Mouse (Mus musculus) ES-E14 (cell line): ENCODE data around the gene Hist1h2ak. TPM values are rescaled to one million over a fixed set of nuclear protein-coding genes. Genes with fewer than 3 reads are reported as not detected.

Source experiments
- DNase-seq: peaks from one replicate; pipeline ENCODE4 v3.0.0-alpha.2; 2013; ENCODE audit warnings: low read depth, low spot score
- H3K27ac ChIP-seq: 2 replicates; pipeline ENCODE4 v1.5.1; 2012; ENCODE audit warnings: low read depth, mild to moderate bottlenecking, low read length, moderate library complexity, mixed read lengths; ENCODE audit not compliant: poor library complexity, insufficient read depth, severe bottlenecking
- H3K36me3 ChIP-seq: 2 replicates; pipeline ENCODE4 v1.6.1; 2012; ENCODE audit warnings: mild to moderate bottlenecking, low read length, moderate library complexity, mixed read lengths; ENCODE audit not compliant: control insufficient read depth, poor library complexity, insufficient read depth, severe bottlenecking
- H3K4me1 ChIP-seq, 2 experiments: fragments of 150-350 bp in 1 of 2; sonication (generic) in 1 of 2; 2 replicates each; pipeline ENCODE4 v1.6.1; 2012; ENCODE audit warnings: low read length in 2 of 2, mild to moderate bottlenecking in 1 of 2, mixed read lengths in 1 of 2; ENCODE audit not compliant: control insufficient read depth in 2 of 2, insufficient read depth in 2 of 2, poor library complexity in 1 of 2
- H3K4me3 ChIP-seq, 2 experiments: fragments of 150-350 bp in 1 of 2; sonication (generic) in 1 of 2; 2 replicates each; pipeline ENCODE4 v1.5.1; 2012; ENCODE audit warnings: low read length in 2 of 2, low read depth in 1 of 2, mild to moderate bottlenecking in 1 of 2, mixed read lengths in 1 of 2; ENCODE audit not compliant: insufficient read depth in 1 of 2, poor library complexity in 1 of 2, severe bottlenecking in 1 of 2
- H3K9ac ChIP-seq: 2 replicates; pipeline ENCODE4 v1.6.1; 2012; ENCODE audit warnings: low read depth, mild to moderate bottlenecking, low read length, mixed read lengths; ENCODE audit not compliant: poor library complexity, insufficient read depth, severe bottlenecking
- H3K9me3 ChIP-seq: fragments of 150-350 bp; sonication (generic); 2 replicates; pipeline ENCODE4 v1.6.1; 2012; ENCODE audit warnings: low read depth, mild to moderate bottlenecking, low read length; ENCODE audit not compliant: control insufficient read depth, insufficient read depth
- CHD2 ChIP-seq: IDR thresholded peaks from 2 replicates; pipeline ENCODE4 v1.6.1; 2014; ENCODE audit warnings: mild to moderate bottlenecking, low read depth, low read length, inconsistent platforms
- HCFC1 ChIP-seq: IDR thresholded peaks from 2 replicates; pipeline ENCODE4 v1.6.1; 2012; ENCODE audit warnings: low read length, inconsistent platforms, borderline replicate concordance; ENCODE audit not compliant: insufficient read depth
- MAFK ChIP-seq: IDR thresholded peaks from 2 replicates; pipeline ENCODE4 v1.6.1; 2014; ENCODE audit warnings: mild to moderate bottlenecking, low read depth, low read length, inconsistent platforms; ENCODE audit not compliant: insufficient read depth
- ZC3H11A ChIP-seq: IDR thresholded peaks from 2 replicates; pipeline ENCODE4 v1.6.1; 2012; ENCODE audit warnings: low read depth, mild to moderate bottlenecking, inconsistent platforms, low read length, borderline replicate concordance
- ZNF384 ChIP-seq: IDR thresholded peaks from 2 replicates; pipeline ENCODE4 v1.6.1; 2012; ENCODE audit warnings: low read depth, low read length, inconsistent platforms
- in situ Hi-C, 2 experiments: fragments of 600-800 bp; cut with MboI; formaldehyde crosslinking; loops; one replicate each; pipeline ENCODE4 v1.15.1; 2025; ENCODE audit warnings: low sequenced_read_pairs in 2 of 2, inconsistent platforms in 1 of 2; ENCODE audit not compliant: unreplicated experiment in 2 of 2
- total RNA-seq: library from RNA; depleted of rRNA; stranded (reverse); fragments of 300-350 nt; gene quantifications from 2 replicates; pipeline ENCODE4 v1.2.3, GENCODE M21; 2012

Hist1h2ak gene
- total RNA-seq, 1 experiment: 1,029 TPM

- Histone ChIP-seq H3K4me1 (0 out of 4 replicates have a peak, but pooled peaks cover 0 to under 1% of the 10 kb centered on the region in 2 experiments), H3K9me3 (no peaks in the 10 kb centered on the region), H3K9ac (peak overlapping the region; percentile 80), H3K36me3 (no peaks in the 10 kb centered on the region), H3K4me3 (peak overlapping the region; percentile 56 to 68), H3K27ac (peak overlapping the region; percentile 85)
- no peak for TF ChIP-seq HCFC1
- no peak for TF ChIP-seq CHD2
- no peak for TF ChIP-seq ZNF384
- TF ChIP-seq ZC3H11A: no peak
- no peak for TF ChIP-seq MAFK
- in situ Hi-C loops: no loop called here
- DNase-seq: no peak
Measured at GRCm38 (mm10) chr13:21753051-21753523, 540 bp downstream of the Hist1h2ak start.

GRCm38 (mm10) chr13:21752356-21752755, 1.3 kb downstream of the Hist1h2ak start:
- Histone ChIP-seq H3K9ac (peak overlapping the region; percentile 59; the same call in 1 of the 2 replicates), H3K9me3 (no peaks in the 10 kb centered on the region), H3K4me1 (0 out of 4 replicates have a peak, but pooled peaks cover 0 to 2% of the 10 kb centered on the region in 2 experiments), H3K4me3 (no peak overlapping the region), H3K27ac (no peak overlapping the region; the same call in 1 of the 2 replicates), H3K36me3 (no peaks in the 10 kb centered on the region)
- TF ChIP-seq CHD2 (no peak), MAFK (no peak), HCFC1 (no peak), ZNF384 (no peak), ZC3H11A (no peak)
- no peak for DNase-seq
- in situ Hi-C loops: no loop called here

- no peak overlapping the region for H3K4me3 ChIP-seq
- no peak for TF ChIP-seq MAFK
- no peak for TF ChIP-seq HCFC1
- TF ChIP-seq ZC3H11A: no peak
- TF ChIP-seq ZNF384: no peak
- no peak for TF ChIP-seq CHD2
- no peaks in the 10 kb centered on the region for H3K9me3 ChIP-seq
- in situ Hi-C loops: no loop called here
- DNase-seq: no peak
- H3K27ac ChIP-seq: no peak overlapping the region; the same call in 1 of the 2 replicates
- 0 out of 4 replicates have a peak, but pooled peaks cover 0 to 2% of the 10 kb centered on the region in 2 experiments for H3K4me1 ChIP-seq
- H3K36me3 ChIP-seq: no peaks in the 10 kb centered on the region
- no peak overlapping the region for H3K9ac ChIP-seq
Measured at GRCm38 (mm10) chr13:21751827-21752226, 1.8 kb downstream of the Hist1h2ak start.

GRCm38 (mm10) chr13:21751417-21751816, 2.2 kb downstream of the Hist1h2ak start:
- Histone ChIP-seq H3K9me3 (no peaks in the 10 kb centered on the region), H3K36me3 (no peaks in the 10 kb centered on the region), H3K9ac (no peak overlapping the region), H3K4me1 (0 out of 4 replicates have a peak, but pooled peaks cover 0 to 2% of the 10 kb centered on the region in 2 experiments), H3K27ac (no peak overlapping the region), H3K4me3 (no peak overlapping the region)
- TF ChIP-seq MAFK (no peak), HCFC1 (no peak), ZC3H11A (no peak), CHD2 (no peak), ZNF384 (no peak)
- in situ Hi-C loops: no loop called here
- DNase-seq: no peak
